Mouse (Mus musculus) testis, adult 2 months (tissue): Measurements from ENCODE around the gene Clec16a.

ENCODE experiments used
- CTCF ChIP-seq: fragments of 200-500 bp; IDR thresholded peaks from 2 replicates; pipeline ENCODE4 v1.5.1; 2012; ENCODE audit warnings: low read depth, mild to moderate bottlenecking, inconsistent platforms, low read length, moderate library complexity; ENCODE audit not compliant: control insufficient read depth, insufficient read depth, insufficient replicate concordance
- POLR2A ChIP-seq: fragments of 200-500 bp; IDR thresholded peaks from 2 replicates; pipeline ENCODE4 v1.6.1; 2012; ENCODE audit warnings: low read depth, mild to moderate bottlenecking, inconsistent platforms, low read length, moderate library complexity; ENCODE audit not compliant: control insufficient read depth

DNA sequence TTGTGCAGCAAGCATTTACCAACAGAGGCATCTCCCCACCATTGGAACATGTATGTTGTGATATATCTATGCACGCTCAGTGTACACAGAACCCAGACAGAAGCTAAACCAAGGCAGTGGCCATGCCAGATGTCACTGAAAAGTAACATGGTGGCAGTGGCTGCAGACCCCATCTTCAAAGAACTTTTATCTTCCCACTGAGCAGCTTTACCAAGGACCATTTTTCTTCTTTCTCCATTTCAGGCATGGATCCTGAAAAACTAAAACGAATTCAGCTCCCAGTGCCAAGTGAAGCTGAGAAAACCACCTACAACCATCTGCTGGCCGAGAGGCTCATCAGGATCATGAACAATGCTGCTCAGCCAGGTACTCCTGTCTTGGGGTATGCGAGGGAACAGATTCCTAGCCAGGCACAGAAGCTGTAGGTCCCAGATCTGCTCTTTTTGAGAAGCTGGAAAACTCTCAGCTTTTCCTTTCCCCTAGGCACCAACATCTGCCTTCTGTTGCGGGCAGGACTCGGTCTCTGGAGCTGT is 82.1 kb downstream of the Clec16a start:
- TF ChIP-seq CTCF: no peak
- TF ChIP-seq POLR2A: no peak
